Mouse (Mus musculus): ENCODE data around the gene Dnhd1. TPM values are rescaled to one million over a fixed set of nuclear protein-coding genes. Genes with fewer than 3 reads are reported as not detected.

The Dnhd1 gene
- polyA plus RNA-seq, 1 experiment: 0.56 TPM

DNA sequence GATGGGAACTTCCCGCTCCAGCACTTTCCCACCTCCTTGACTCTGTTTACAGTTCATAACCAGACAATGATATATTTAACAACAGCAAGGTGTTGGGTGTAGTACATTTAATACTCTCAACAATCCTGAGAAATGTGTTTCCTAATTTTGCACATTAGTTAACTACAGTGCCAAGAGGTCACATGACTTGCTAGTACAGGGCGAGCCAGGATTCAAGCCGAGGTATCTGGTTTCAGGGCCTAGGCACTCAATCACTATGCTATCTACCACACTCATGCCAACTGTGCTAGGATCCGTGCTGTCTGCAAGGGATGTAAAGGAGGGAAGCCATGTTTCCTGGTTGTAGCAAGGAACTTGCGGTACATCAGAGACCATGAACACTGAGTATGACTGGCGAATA lies 34.1 kb upstream of the Dnhd1 start:
- Histone ChIP-seq H3K27me3 (ENCODE audit: control insufficient read depth, insufficient read depth, low read length) (no peaks in the 10 kb centered on the region), H3K27ac (ENCODE audit: insufficient read depth, low read depth, low read length) (no peak overlapping the region), H3K4me3 (ENCODE audit: low read depth, low read length) (no peak overlapping the region), H3K4me1 (ENCODE audit: control insufficient read depth, insufficient read depth, insufficient read length, low read length) (no peaks in the 10 kb centered on the region), H3K36me3 (ENCODE audit: control insufficient read depth, insufficient read depth, low read length) (peaks cover 6% of the 10 kb centered on the region; the same call in 1 of the 2 replicates)
- TF ChIP-seq CTCF (IDR thresholded peaks at IDR 0.05; ENCODE audit: extremely low read depth, insufficient read length, insufficient replicate concordance, low read depth, low read length) (no peak), POLR2A (IDR thresholded peaks at IDR 0.05; ENCODE audit: low read depth, low read length) (no peak)
- WGBS: 82% methylated on average over 6 of the region's 6 CpGs

DNA sequence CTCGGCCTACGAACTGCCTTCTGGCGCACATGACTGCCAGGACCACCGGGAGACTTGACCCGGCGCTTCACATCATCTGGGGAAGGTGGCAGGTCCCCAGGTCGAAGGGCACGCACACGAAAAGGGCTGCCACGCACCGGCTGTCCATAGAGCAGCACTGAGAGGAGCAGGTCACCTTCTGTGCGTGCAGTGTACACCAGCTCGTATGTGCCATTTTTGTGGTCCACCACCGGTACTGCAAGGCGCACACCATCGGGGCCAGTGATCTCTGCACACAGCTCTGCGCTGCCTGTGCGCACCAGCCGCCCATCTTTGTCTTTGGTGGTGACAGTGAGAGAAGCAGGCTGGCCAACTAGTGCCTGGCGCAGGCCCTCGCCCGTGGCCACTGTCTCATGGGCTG lies 32.8 kb upstream of the Dnhd1 start:
- peaks cover 5% of the 10 kb centered on the region; the same call in 1 of the 2 replicates for H3K36me3 ChIP-seq (ENCODE audit: control insufficient read depth, insufficient read depth, low read length)

DNA sequence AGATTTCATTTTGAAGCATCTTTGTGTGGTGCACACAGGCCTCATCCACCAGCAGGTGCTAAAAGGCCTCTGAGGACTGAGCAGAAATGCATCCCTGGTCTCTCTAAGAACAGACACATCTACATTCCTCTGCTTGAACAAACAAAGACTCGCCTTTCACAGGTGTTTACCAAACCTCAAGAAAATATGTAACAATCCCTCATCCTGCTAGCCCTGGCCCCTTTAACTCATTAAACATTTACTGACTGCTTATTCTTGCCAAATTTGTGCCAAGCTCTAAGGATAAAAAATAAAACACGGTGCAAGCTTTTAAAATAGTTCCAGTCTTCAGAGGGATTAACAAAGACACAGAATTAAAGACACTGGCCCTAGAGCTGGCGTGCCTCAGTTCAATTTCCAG lies 30.9 kb upstream of the Dnhd1 start:
- TF ChIP-seq CTCF (IDR thresholded peaks at IDR 0.05; ENCODE audit: extremely low read depth, insufficient read length, insufficient replicate concordance, low read depth, low read length): no peak
- no peak for TF ChIP-seq POLR2A (IDR thresholded peaks at IDR 0.05; ENCODE audit: low read depth, low read length)
- Histone ChIP-seq H3K4me3 (ENCODE audit: low read depth, low read length) (no peak overlapping the region), H3K4me1 (ENCODE audit: control insufficient read depth, insufficient read depth, insufficient read length, low read length) (no peaks in the 10 kb centered on the region), H3K27me3 (ENCODE audit: control insufficient read depth, insufficient read depth, low read length) (no peaks in the 10 kb centered on the region), H3K27ac (ENCODE audit: insufficient read depth, low read depth, low read length) (no peak overlapping the region), H3K36me3 (ENCODE audit: control insufficient read depth, insufficient read depth, low read length) (peaks cover 5% of the 10 kb centered on the region)
- WGBS: 52% methylated on average over 3 of the region's 3 CpGs

More for the DNA sequence above, 32.8 kb upstream of the Dnhd1 start:
- Histone ChIP-seq H3K4me1 (ENCODE audit: control insufficient read depth, insufficient read depth, insufficient read length, low read length) (no peaks in the 10 kb centered on the region), H3K27me3 (ENCODE audit: control insufficient read depth, insufficient read depth, low read length) (no peaks in the 10 kb centered on the region), H3K4me3 (ENCODE audit: low read depth, low read length) (no peak overlapping the region), H3K27ac (ENCODE audit: insufficient read depth, low read depth, low read length) (no peak overlapping the region)
- WGBS: 95% methylated on average over 22 of the region's 22 CpGs
- TF ChIP-seq POLR2A (IDR thresholded peaks at IDR 0.05; ENCODE audit: low read depth, low read length) (no peak), CTCF (IDR thresholded peaks at IDR 0.05; ENCODE audit: extremely low read depth, insufficient read length, insufficient replicate concordance, low read depth, low read length) (no peak)

- Histone ChIP-seq H3K4me3 (ENCODE audit: low read depth, low read length) (no peak overlapping the region), H3K27ac (ENCODE audit: insufficient read depth, low read depth, low read length) (no peak overlapping the region), H3K36me3 (ENCODE audit: control insufficient read depth, insufficient read depth, low read length) (peaks cover 7% of the 10 kb centered on the region; the same call in 1 of the 2 replicates), H3K4me1 (ENCODE audit: control insufficient read depth, insufficient read depth, insufficient read length, low read length) (no peaks in the 10 kb centered on the region), H3K27me3 (ENCODE audit: control insufficient read depth, insufficient read depth, low read length) (no peaks in the 10 kb centered on the region)
- TF ChIP-seq CTCF (IDR thresholded peaks at IDR 0.05; ENCODE audit: extremely low read depth, insufficient read length, insufficient replicate concordance, low read depth, low read length): no peak
- TF ChIP-seq POLR2A (IDR thresholded peaks at IDR 0.05; ENCODE audit: low read depth, low read length): no peak
- WGBS: 73% methylated on average over 4 of the region's 4 CpGs
These were observed 29.6 kb upstream of the Dnhd1 start for GRCm38 (mm10) chr7:105621053-105621452.

GRCm38 (mm10) chr7:105621646-105622292 lies 28.9 kb upstream of the Dnhd1 start:
- Histone ChIP-seq H3K4me3 (ENCODE audit: low read depth, low read length) (no peak overlapping the region), H3K4me1 (ENCODE audit: control insufficient read depth, insufficient read depth, insufficient read length, low read length) (no peaks in the 10 kb centered on the region), H3K36me3 (ENCODE audit: control insufficient read depth, insufficient read depth, low read length) (peaks cover 7% of the 10 kb centered on the region; the same call in 1 of the 2 replicates), H3K27me3 (ENCODE audit: control insufficient read depth, insufficient read depth, low read length) (no peaks in the 10 kb centered on the region), H3K27ac (ENCODE audit: insufficient read depth, low read depth, low read length) (no peak overlapping the region)
- 63% methylated on average over 8 of the region's 8 CpGs for WGBS
- TF ChIP-seq CTCF (IDR thresholded peaks at IDR 0.05; ENCODE audit: extremely low read depth, insufficient read length, insufficient replicate concordance, low read depth, low read length) (no peak), POLR2A (IDR thresholded peaks at IDR 0.05; ENCODE audit: low read depth, low read length) (no peak)

DNA sequence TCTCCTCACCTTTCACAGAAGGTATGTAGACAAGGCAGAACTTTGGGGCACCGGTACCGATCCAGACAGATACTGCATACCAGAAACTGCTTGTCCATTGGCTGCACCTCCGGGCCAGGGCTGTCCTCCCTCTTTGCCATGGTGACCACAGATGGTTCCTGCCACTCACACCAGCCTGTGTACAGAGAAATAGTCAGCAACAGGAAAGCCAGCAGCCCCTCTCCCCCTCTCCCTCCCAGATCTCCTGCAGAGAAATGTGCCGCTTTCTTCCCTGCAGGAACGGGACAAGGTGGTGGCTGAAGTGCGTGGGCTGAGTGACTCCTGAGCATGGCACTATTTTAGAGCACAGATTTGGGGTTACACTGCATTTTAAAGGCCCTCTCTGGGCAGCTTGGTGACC lies 25.2 kb upstream of the Dnhd1 start:
- no peak overlapping the region for H3K27ac ChIP-seq (ENCODE audit: insufficient read depth, low read depth, low read length)
- peaks cover 2% of the 10 kb centered on the region; the same call in 1 of the 2 replicates for H3K4me1 ChIP-seq (ENCODE audit: control insufficient read depth, insufficient read depth, insufficient read length, low read length)
- peaks cover 4% of the 10 kb centered on the region; the same call in 1 of the 2 replicates for H3K36me3 ChIP-seq (ENCODE audit: control insufficient read depth, insufficient read depth, low read length)
- 90% methylated on average over 6 of the region's 6 CpGs for WGBS
- H3K4me3 ChIP-seq (ENCODE audit: low read depth, low read length): no peak overlapping the region
- TF ChIP-seq POLR2A (IDR thresholded peaks at IDR 0.05; ENCODE audit: low read depth, low read length) (no peak), CTCF (IDR thresholded peaks at IDR 0.05; ENCODE audit: extremely low read depth, insufficient read length, insufficient replicate concordance, low read depth, low read length) (no peak)
- no peaks in the 10 kb centered on the region for H3K27me3 ChIP-seq (ENCODE audit: control insufficient read depth, insufficient read depth, low read length)

- peaks cover 2% of the 10 kb centered on the region; the same call in 1 of the 2 replicates for H3K4me1 ChIP-seq (ENCODE audit: control insufficient read depth, insufficient read depth, insufficient read length, low read length)
These were observed 22.0 kb upstream of the Dnhd1 start for GRCm38 (mm10) chr7:105628633-105629032.

More at GRCm38 (mm10) chr7:105628633-105629032, 22.0 kb upstream of the Dnhd1 start:
- no peak for TF ChIP-seq CTCF (IDR thresholded peaks at IDR 0.05; ENCODE audit: extremely low read depth, insufficient read length, insufficient replicate concordance, low read depth, low read length)
- TF ChIP-seq POLR2A (IDR thresholded peaks at IDR 0.05; ENCODE audit: low read depth, low read length): no peak
- H3K27me3 ChIP-seq (ENCODE audit: control insufficient read depth, insufficient read depth, low read length): no peaks in the 10 kb centered on the region; the same call in 1 of the 2 replicates
- peaks cover 4% of the 10 kb centered on the region; the same call in 1 of the 2 replicates for H3K36me3 ChIP-seq (ENCODE audit: control insufficient read depth, insufficient read depth, low read length)
- WGBS: 13% methylated on average over 3 of the region's 3 CpGs
- no peak overlapping the region for H3K27ac ChIP-seq (ENCODE audit: insufficient read depth, low read depth, low read length)
- H3K4me3 ChIP-seq (ENCODE audit: low read depth, low read length): no peak overlapping the region

All from small intestine, adult 2 months (tissue).